Mouse (Mus musculus) adrenal gland, postnatal 10 days (tissue): ENCODE measurements around the gene Wdr18. TPM values are rescaled to one million over a fixed set of nuclear protein-coding genes. Genes with fewer than 3 reads are reported as not detected.
A peak's percentile ranks its signal among the peaks of the same experiment; 100 is the strongest.

Source experiments
- DNase-seq: peaks from one replicate; pipeline ENCODE4 v3.0.0; 2021; ENCODE audit warnings: mixed read lengths
- total RNA-seq, 2 experiments: library from RNA; stranded (reverse); gene quantifications; 2 replicates each; pipeline ENCODE4 v1.2.3; 2021

The Wdr18 gene
- total RNA-seq, 2 experiments from 2014 or later, result 32.4 to 34.9 TPM

DNA sequence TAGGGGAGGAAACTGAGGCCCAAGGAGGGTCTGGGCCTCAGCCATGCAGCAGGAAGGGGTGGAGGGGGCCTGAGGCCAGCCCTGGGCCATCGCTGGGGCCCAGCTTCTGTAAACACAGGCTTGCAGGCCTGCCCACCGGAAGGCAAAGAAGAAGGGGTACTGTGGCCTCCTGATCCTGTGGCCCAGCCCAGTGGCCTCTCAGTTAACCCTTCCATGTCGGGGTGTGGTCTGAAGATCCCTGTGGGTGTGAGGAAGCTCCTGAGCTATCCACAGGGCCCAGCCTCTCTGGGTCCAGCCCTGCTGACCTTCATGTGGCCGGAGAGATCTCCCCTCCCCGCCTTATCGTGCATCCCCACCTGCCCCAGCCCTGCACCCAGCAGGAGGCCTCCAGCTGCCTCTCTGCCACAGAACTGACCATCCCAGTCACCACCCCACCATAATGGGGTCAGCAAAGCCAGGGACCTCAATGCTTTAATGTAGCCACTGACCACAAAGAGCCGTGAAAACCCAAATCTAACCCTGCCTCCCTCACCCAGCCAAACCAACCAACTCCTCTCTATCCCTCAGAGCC is 13.1 kb upstream of the Wdr18 start:
- DNase-seq, result no peak

DNA sequence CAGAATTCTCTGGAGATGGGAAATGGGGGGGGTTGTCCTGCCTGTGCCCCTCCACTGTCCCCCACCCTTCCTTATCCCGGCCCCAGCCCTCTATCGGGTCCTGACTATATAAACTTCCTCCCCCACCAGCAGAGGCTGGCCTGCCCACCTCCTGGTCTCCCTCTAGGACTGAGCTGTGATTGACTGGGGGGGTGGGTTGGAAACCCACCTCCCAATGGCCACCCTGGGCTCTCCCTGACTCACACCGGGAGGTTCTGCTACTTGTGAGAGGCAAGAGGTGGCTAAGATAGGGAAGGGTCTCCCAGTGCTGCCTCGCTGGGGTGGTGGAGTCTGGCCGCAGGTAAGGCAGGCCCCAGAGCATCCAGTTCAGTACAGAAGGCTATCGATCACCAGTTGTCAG is 12.4 kb upstream of the Wdr18 start:
- no peak for DNase-seq

DNA sequence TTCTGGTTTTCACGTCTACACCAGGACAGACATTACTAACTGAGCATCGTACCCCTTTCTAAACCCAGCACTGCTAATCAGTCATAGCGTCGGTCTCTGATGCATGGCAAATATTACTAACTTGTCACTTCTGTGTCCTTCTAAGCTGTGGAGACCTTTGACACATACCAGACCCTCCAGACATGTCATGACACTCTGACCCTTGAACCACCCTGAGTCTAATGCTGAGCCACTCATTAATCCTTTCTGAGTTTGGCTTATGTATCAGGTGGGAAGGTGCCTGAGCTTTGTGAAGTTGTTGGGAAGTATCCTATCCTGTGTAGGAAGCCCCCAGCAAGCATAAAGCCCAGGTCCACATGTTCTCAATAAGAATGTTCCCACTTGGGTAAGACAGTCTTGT is 10.1 kb upstream of the Wdr18 start:
- DNase-seq, result no peak

DNA sequence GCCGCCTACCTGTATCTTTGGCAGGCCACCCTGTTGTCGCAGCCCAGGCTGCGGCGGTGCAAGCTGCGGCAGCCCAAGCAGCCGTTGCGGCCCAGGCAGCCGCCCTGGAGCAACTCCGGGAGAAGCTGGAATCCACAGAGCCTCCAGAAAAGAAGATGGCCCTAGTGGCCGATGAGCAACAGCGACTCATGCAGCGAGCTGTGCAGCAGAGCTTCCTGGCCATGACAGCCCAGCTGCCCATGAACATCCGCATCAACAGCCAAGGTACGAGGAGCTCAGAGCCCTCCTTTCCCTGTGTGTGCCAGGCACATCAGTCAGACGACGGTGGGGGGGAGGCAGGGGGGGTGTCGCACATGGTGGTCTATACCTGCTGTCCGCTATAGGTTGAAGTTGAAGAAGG is 9.3 kb upstream of the Wdr18 start:
- DNase-seq, result no peak

DNA sequence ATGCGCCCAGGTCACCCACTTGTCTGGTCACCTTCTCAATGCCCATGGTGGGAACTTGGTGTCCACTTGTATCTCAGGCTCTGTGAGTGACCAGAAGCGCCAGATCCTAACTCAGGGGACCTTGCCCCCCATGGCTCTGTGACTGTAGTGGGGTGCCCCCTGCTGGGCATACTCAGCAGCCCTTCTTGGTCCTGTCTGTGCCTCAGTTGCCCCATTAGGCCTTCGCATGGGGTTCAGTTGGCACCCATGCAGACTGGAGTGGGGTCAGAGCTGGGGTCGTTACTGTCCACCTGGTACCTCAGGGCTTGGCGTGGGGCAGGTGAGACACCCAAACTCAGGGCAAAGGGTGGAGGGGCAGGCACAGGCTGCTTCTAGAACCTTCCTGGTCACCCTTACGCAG is 6.0 kb upstream of the Wdr18 start:
- DNase-seq, result peak; percentile 54

DNA sequence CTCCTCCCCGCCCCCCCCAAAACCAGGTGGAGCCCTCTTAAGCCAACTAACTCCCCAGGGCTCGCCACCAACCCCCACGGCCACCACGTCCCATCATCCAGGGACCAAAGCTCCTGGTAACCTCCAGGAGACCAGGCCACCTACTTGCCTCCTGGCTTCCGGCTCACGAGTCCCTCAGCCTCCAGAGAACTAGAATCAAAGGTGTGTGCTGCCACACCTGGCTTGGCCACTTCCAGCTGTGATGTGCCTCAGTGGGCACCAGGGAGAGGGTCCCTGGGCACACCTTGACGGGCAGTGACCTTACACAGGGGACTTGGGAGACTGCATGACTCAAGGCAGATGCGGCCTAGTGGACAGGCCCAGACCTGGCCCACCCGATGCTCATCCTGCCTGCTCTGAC is 4.3 kb upstream of the Wdr18 start:
- DNase-seq, result no peak

DNA sequence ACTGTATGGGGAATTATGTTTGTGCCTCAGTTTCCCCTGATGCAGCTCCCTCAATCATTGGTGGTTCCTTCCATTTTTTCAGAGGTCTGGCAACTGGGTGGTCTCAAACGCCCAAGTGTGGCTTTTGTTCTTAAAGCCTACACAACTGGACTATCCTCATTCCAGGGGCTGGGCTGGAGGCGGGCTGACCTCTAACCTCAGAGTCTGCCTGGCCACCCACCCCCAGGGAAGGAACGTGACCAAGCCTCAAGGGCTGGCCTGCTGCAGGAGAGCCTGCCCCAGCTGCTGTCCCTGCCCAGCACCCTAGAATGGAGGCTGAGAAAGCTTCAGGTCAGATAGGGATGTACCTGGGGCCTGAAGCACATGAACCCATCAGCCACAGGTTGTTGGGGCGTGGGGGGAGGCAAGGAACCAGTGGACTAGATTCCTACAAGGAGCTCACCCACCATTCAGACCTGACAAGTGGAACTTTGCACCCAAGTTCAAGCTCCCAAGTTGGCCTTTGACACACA is 3.3 kb upstream of the Wdr18 start:
- DNase-seq, result no peak

DNA sequence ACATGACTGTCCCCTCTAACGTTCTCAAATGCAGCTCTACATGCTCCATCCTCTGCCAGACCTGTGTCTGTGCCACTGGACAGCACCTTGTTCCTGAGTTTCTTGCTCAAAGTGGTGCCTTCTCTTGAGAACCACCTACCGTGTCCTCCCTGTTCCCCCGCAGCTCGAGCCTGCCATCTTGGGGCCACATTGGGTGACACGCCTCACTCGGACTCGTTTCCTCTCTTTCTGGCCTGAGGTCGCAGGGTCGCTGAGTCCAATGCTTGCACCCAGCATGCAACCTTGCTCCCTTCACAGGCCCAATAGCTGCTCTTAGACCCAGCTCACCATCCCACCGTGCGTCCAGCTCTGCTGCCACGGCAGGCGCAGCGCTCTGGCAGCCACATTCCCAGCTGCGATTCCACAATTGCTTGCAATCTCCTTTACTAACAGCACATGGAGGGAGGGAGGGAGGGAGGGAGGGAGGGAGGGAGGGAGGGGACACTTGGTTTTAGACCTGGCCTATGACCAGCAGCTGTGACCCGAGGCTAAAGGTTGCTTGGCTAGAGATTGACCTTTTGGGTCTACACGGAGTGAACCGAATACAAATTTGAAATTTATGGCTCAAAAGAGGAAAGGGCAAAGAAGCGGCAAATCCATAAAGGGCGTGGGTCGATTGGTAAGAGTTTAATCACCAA is 1.7 kb upstream of the Wdr18 start:
- peak; percentile 90 for DNase-seq

DNA sequence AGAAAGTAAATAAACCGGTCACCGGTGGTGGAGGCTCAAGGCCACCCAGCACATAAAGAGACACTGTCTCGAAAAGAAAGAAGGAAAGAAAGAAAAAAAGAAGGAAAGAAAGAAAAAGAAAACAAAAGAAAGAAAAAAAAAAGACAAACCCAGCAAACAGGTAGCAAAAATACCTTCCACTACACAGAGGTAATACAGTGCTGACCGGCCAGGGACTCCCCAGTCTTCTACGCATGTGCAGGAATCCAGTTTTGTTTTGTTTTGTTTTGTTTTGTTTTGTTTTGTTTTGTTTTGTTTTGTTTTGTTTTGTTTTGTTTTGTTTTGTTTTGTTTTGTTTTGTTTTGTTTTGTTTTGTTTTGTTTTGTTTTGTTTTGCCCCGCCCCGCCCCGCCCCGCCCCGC is 540 bp upstream of the Wdr18 start:
- peak; percentile 57 for DNase-seq

DNA sequence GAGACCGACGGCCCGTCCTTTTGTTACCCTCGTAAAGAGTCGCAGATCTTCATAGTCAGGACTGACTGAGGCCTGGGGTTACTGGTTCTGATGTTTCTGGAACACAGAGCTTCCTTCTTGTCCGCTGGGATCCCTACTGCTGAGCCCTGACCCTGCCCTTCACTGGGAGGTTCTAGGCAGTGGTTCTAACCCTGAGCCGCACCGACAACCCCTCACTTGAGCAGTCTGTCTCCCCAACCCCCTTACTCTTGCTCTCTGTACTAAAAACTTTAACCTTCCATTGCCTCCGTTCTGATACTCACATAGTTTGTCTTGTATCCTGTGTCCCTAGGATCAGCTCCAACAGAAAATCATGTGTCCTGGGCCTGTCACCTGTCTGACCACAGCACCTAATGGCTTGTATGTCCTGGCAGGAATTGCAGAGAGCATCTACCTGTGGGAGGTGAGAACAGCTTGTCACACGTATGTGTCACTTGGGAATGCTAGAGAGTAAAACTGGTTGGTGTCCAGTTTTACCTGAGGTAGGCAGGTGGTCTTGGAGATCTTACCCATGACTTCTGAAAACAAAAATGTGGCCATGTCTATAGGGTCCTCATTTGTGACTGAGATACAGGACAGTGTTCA is 831 bp downstream of the Wdr18 start:
- no peak for DNase-seq

DNA sequence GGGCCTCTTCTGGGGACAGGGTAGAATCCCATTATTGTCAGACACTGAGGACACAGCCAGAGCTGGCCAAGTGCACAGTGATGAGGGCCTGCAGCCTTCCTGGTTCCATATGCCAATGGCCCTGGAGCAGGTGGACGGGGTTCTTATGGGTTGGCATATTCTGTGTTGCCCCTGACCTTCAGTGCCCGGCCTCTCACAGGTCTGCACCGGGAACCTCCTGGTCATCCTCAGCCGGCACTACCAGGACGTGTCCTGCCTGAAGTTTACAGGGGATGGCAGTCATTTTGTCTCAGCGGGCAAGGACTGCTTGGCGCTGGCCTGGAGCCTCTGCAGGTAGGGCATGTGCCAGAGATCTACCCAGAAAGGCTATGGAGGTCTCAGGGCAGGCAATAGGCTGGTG is 4.8 kb downstream of the Wdr18 start:
- no peak for DNase-seq

DNA sequence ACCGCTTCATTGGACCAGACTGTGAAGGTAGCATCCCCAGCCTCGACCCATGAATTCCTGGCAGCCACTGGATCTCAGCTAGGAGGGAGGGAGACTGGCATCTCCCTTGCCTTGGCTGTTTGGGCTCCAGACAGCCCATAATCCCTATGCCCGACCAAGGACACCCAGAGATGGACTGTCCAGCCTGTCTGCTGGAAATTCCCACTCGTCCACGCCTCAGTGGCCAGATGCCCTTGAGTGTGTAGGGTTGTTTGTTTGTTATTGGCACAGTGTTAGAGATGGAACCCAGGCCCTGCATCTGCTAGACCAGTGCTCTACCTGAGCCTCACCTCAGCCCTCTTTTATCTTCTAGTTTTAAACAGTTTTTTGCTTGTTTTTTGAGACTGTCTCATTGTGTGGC is 5.4 kb downstream of the Wdr18 start:
- DNase-seq, result no peak

DNA sequence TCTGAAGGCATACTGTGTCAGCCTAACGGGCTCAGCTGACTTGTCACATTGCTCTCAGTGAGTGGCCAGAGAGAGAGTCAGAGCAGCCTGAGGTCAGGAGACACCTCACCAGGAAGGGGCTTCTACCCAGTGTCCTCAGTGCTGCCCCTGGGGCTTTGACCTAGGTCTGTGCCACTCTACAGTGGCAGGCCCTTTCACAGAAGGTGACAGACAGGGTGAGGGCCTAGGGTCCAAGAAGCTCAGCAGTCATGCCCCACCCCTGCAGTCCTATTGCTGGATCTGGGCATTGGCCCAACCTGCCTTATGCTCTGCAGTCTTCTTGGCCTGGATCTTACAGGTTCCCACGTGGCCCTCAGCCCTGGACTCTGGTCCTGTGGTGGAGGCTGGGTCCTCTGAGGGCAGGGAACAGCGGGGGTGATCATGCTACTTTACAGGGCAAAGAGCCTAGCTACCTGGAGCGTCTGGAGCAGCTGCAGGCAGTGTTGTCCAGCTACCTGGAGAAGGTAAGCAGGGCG is 7.0 kb downstream of the Wdr18 start:
- DNase-seq, result peak; percentile 51

DNA sequence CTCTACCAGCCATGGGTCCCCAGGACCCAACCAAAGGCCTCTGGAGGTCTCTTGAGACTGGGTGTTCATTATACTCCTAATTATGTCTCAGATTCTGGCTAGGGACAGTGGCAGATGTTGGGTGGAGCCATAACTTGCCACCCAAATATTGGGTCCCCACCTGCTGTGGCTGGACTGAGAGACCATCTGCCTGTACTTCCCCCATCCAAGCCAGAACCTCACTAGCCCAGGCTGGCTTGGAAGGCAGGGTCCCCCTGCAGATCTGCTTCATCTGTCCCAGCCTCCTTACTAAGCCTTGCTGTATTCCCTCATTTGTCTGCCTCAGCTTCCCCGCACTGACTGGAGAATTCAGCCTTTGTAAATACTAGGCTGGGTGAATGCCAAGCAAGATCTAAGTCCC is 8.2 kb downstream of the Wdr18 start:
- no peak for DNase-seq

DNA sequence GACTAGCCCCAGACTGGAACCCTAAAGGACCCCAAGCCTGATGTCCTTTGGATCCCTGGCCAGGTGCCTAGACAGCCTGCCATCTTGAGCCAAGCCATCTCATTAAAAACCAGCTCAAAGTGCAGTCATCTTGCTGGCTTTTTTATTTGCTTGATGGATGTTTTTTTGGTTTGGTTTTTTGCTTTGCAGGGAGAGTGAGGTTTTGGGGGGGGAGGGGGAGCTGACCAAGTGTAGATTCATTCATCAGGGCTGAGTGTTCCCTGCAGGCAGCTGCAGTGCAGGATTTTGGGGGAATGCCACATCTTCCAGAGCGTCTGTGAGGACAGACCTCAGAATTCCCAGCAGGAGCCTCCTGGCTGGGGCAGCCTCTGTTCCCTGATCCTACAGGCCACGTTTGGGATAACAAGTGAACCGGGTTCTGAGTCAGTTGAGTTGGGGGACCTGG is 9.2 kb downstream of the Wdr18 start:
- no peak for DNase-seq

DNA sequence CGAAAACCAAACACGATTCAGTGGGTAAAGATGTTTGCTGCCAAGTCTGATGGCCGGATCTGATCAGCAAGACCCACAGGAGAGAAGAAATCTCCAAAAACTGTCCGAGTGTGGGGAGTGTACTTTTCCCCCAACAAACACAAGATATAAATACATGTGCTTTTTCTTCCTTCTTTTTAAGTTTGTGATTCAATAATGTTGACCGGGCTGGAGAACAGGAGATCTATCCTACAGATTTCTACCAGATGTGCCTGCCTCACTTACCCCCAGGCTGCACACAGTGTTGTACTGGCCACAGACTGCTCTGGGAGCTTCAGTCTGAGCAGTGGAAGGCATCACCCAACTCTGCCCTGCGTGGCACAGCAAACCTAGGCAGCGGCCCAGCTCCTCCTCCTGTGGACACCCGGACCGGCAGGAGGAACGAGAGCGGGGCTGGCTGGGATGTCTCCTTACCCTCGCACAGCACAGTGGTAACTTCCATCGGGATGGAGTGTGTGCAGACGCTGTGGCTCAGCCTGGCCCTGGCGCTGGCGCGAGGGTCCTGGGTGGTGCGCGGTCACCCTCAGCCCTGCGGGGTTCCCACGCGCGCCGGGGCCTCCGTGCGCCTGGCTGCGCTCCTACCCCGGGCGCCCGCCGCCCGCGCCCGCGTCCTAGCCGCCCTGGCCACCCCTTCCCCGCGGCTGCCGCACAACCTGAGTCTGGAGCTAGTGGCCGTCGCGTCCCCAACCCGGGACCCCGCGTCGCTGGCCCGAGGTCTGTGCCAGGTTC is 10.6 kb downstream of the Wdr18 start, which contains the start of gene Grin3b:
Gene Grin3b, plus strand, starts transcription at position 301 of the 768 bp plus-strand sequence.
- peak; percentile 39 for DNase-seq

DNA sequence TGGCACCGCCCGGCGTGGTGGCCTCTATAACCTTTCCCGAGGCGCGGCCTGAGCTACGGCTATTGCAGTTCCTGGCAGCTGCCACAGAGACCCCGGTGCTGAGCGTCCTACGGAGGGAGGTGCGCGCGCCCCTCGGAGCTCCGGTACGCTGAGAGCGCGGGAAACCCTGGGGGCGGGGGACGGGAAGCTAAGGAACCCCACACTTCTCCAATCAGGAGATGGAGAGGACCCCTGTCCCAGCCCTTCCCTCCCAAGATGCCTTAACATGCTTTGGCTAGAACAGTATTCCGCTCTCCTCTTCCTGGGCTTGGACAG is 11.2 kb downstream of the Wdr18 start:
- DNase-seq, result no peak

DNA sequence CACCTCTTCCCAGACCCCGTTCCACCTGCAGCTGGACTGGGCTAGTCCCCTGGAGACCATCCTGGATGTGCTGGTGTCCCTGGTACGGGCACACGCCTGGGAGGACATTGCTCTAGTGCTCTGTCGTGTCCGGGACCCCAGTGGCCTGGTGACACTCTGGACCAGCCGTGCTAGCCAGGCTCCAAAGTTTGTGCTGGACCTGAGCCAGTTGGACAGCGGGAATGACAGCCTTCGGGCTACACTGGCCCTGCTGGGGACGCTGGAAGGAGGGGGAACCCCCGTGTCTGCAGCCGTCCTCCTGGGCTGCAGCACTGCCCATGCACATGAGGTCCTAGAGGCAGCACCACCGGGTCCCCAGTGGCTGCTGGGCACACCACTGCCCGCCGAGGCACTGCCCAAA is 12.9 kb downstream of the Wdr18 start:
- peak; percentile 60 for DNase-seq

DNA sequence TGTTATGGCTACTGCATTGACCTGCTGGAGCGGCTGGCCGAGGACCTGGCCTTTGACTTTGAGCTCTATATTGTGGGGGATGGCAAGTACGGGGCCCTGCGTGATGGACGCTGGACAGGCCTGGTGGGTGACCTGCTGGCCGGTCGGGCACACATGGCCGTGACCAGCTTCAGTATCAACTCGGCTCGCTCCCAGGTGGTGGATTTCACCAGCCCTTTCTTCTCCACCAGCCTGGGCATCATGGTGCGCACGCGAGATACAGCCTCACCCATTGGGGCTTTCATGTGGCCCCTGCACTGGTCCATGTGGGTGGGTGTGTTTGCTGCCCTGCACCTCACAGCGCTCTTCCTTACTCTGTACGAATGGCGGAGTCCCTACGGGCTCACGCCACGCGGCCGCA is 14.1 kb downstream of the Wdr18 start:
- no peak for DNase-seq

DNA sequence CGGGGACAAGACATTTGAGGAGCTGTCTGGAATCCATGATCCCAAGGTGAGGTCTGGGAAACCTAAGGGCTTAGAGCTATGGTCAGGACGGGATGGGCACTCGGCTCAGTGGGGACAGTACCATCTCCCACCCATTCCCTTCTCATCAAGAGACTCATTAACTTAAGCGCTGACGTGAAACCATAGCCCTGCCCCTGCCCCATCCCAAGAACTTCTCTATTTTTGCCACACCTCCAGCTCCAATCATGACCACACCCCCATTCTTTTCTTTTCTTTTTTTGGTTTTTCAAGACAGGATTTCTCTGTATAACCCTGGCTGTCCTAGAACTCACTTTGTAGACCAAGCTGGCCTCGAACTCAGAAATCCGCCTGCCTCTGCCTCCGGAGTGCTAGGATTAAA is 14.7 kb downstream of the Wdr18 start:
- no peak for DNase-seq

DNA sequence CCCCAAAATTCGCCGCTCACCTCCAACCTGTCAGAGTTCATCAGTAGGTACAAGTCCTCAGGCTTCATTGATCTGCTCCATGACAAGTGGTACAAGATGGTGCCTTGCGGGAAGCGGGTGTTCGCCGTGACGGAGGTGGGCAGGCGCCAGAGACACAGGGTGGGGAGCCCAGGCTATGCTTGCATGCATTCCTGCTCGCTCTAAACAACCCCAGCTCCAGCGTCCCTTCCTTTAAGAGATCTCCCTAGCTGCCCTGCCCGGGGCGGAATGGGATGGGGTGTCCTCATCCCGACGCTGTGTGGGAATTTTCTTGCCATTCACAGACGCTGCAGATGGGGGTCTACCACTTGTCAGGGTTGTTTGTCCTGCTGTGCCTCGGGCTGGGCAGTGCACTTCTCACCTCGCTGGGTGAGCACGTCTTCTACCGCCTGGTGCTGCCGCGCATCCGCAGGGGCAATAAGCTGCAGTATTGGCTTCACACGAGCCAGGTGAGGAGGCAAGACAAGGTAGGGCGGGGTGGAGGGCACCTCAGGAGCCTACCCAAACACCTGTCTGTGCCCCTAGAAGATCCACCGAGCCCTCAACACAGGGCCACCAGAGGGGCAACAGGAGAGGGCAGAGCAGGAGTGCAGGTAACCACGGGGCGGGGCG is 16.2 kb downstream of the Wdr18 start:
- DNase-seq, result no peak

DNA sequence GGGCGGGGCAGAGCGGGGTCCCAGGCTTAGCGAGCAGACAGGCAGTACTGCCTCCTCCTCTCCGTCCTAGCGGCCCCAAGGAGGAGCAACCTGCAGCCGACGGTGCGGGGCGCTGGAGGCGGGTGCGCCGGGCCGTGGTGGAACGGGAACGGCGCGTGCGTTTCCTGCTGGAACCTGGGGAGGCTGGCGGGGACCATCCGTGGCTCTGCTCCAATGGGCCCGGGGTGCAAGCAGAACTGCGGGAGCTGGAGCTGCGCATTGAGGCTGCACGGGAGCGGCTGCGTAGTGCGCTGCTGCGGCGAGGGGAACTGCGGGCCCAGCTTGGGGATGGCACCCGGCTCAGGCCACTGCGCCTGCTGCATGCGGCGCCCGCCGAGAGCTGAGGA is 16.8 kb downstream of the Wdr18 start:
- DNase-seq, result no peak
